In genomic region chr15:93570881-93571495, GRCm38 (mm10) we compare ENCODE assay signal across 21 mouse cellular contexts. TPM values are rescaled to one million over a fixed set of nuclear protein-coding genes. Genes with fewer than 3 reads are reported as not detected.
DNase-seq lines count a peak whose midpoint lies in the region; ATAC-seq and TF ChIP-seq lines count a peak whose summit lies in the region.
"Had no signal": no experiment of that assay in that cellular context is flagged by ENCODE, and none has a peak within 500 bp of the region (broad histone marks: within the 10 kb centered on the region; RNA-seq: fewer than 3 reads in every experiment).

No protein-coding gene starts in this region.

- H3K9me3 ChIP-seq in kidney, embryonic 14.5 days (ENCODE audit: control insufficient read depth, low read length), result no peaks in the 10 kb centered on the region
- H3K9me3 ChIP-seq in limb, embryonic 12.5 days, result no peaks in the 10 kb centered on the region
- no peaks in the 10 kb centered on the region for H3K9me3 ChIP-seq in limb, embryonic 10.5 days (replicated peaks)
- H3K9me3 ChIP-seq in intestine, embryonic 16.5 days (ENCODE audit: control insufficient read depth, low read length), result no peaks in the 10 kb centered on the region
- H3K9me3 ChIP-seq: heart, embryonic 10.5 days; hindbrain, embryonic 12.5 days had no signal

- DNase-seq in kidney, adult 8-10 months, result peak; percentile 26 to 34
- no peak for DNase-seq in limb, embryonic 10.5 days (ENCODE audit: low spot score)
- peak; percentile 30 for DNase-seq in brain, embryonic 14.5 days (ENCODE audit: low read depth)
- no peak for DNase-seq in gastrocnemius, adult 8-10 months (ENCODE audit: low spot score in 2 of 2)
- DNase-seq: cerebellum, adult 18-20 months; cerebellum, adult 9-11 months; cerebellum, postnatal 36 days; gastrocnemius, adult 2 months; gastrocnemius, postnatal 36 days; heart, adult 18-20 months; heart, postnatal 10 days; heart, postnatal 4 days had no signal

- no peak overlapping the region for H3K4me3 ChIP-seq in kidney, embryonic 14.5 days (ENCODE audit: low read length)
- H3K4me3 ChIP-seq in limb, embryonic 12.5 days (replicated peaks), result no peak overlapping the region
- H3K4me3 ChIP-seq in limb, embryonic 10.5 days, result no peak overlapping the region
- H3K4me3 ChIP-seq in intestine, embryonic 16.5 days (ENCODE audit: low read length), result no peak overlapping the region
- H3K4me3 ChIP-seq: gastrocnemius, adult 2 months; heart, embryonic 10.5 days; hindbrain, embryonic 12.5 days had no signal

- H3K27me3 ChIP-seq in kidney, embryonic 14.5 days (ENCODE audit: control insufficient read depth, insufficient read depth, low read length), result no peaks in the 10 kb centered on the region
- H3K27me3 ChIP-seq in limb, embryonic 12.5 days, result no peaks in the 10 kb centered on the region
- no peaks in the 10 kb centered on the region for H3K27me3 ChIP-seq in limb, embryonic 10.5 days (ENCODE audit: low read depth, poor library complexity, severe bottlenecking)
- H3K27me3 ChIP-seq in intestine, embryonic 16.5 days (replicated peaks; ENCODE audit: control insufficient read depth, insufficient read depth, low read length), result no peaks in the 10 kb centered on the region
- H3K27me3 ChIP-seq: hindbrain, embryonic 12.5 days had no signal

- H3K27ac ChIP-seq in kidney, embryonic 14.5 days (ENCODE audit: low read depth, low read length), result no peak overlapping the region
- 0 out of 2 replicates have a peak overlapping the region, but pooled peaks have one; percentile 35 for H3K27ac ChIP-seq in limb, embryonic 12.5 days
- no peak overlapping the region for H3K27ac ChIP-seq in limb, embryonic 10.5 days
- H3K27ac ChIP-seq in intestine, embryonic 16.5 days (ENCODE audit: low read length), result no peak overlapping the region
- H3K27ac ChIP-seq: gastrocnemius, adult 2 months; heart, embryonic 10.5 days; hindbrain, embryonic 12.5 days had no signal

- ATAC-seq in kidney, embryonic 14.5 days (ENCODE audit: low FRiP score, low TSS enrichment), result no peak
- no peak for ATAC-seq in limb, embryonic 12.5 days (ENCODE audit: insufficient number of reproducible peaks, insufficient read depth, low FRiP score, low TSS enrichment, low read depth)
- ATAC-seq in intestine, embryonic 16.5 days, result 0 out of 2 replicates have a peak, but pooled peaks have one; percentile 19
- ATAC-seq in granulocyte monocyte progenitor cell, adult 5-6 weeks (replicated peaks; ENCODE audit: poor library complexity, severe bottlenecking), result no peak
- ATAC-seq: forebrain, embryonic 14.5 days; hindbrain, embryonic 16.5 days had no signal

- H3K36me3 ChIP-seq in kidney, embryonic 14.5 days (ENCODE audit: control insufficient read depth, insufficient read depth, low read length), result no peaks in the 10 kb centered on the region; the same call in 1 of the 2 replicates
- peaks cover 15% of the 10 kb centered on the region; the same call in 1 of the 2 replicates for H3K36me3 ChIP-seq in limb, embryonic 12.5 days
- H3K36me3 ChIP-seq in limb, embryonic 10.5 days, result peaks cover 27% of the 10 kb centered on the region
- no peaks in the 10 kb centered on the region for H3K36me3 ChIP-seq in intestine, embryonic 16.5 days (ENCODE audit: control insufficient read depth, insufficient read depth, low read length)
- H3K36me3 ChIP-seq: G1E; hindbrain, embryonic 12.5 days had no signal

- peaks cover 16% of the 10 kb centered on the region; the same call in 1 of the 2 replicates for H3K4me1 ChIP-seq in kidney, embryonic 14.5 days (ENCODE audit: control insufficient read depth, insufficient read depth, low read length)
- peaks cover 46% of the 10 kb centered on the region for H3K4me1 ChIP-seq in limb, embryonic 12.5 days (replicated peaks)
- H3K4me1 ChIP-seq in limb, embryonic 10.5 days, result peaks cover 59% of the 10 kb centered on the region
- H3K4me1 ChIP-seq in intestine, embryonic 16.5 days (ENCODE audit: control insufficient read depth, insufficient read depth, low read length), result peaks cover 4% of the 10 kb centered on the region

- H3K4me2 ChIP-seq in kidney, embryonic 14.5 days (replicated peaks; ENCODE audit: low read depth, low read length), result no peak overlapping the region
- H3K4me2 ChIP-seq in limb, embryonic 12.5 days, result no peak overlapping the region
- no peak overlapping the region for H3K4me2 ChIP-seq in intestine, embryonic 16.5 days (ENCODE audit: low read depth, low read length)
- H3K4me2 ChIP-seq: hindbrain, embryonic 12.5 days had no signal

- H3K9ac ChIP-seq in kidney, embryonic 14.5 days (ENCODE audit: low read depth, low read length), result no peak overlapping the region
- no peak overlapping the region for H3K9ac ChIP-seq in limb, embryonic 12.5 days (replicated peaks)
- no peak overlapping the region for H3K9ac ChIP-seq in intestine, embryonic 16.5 days (ENCODE audit: low read depth, low read length)
- H3K9ac ChIP-seq: hindbrain, embryonic 12.5 days had no signal

- 43% methylated on average over 11 of the region's 11 CpGs for WGBS in kidney, embryonic 14.5 days
- WGBS in limb, embryonic 12.5 days, result 57% methylated on average over 11 of the region's 11 CpGs
- WGBS in limb, embryonic 10.5 days, result 58% methylated on average over 11 of the region's 11 CpGs
- 63% methylated on average over 11 of the region's 11 CpGs for WGBS in intestine, embryonic 16.5 days

- no peak for TF ChIP-seq CTCF in brain, embryonic 14.5 days (IDR thresholded peaks at IDR 0.05; ENCODE audit: borderline replicate concordance, extremely low read depth, insufficient read depth, insufficient read length)

- TF ChIP-seq POLR2A in brain, embryonic 14.5 days (IDR thresholded peaks at IDR 0.05; ENCODE audit: borderline replicate concordance, extremely low read depth, insufficient read depth, insufficient read length, poor library complexity, severe bottlenecking), result no peak

RNA-seq across cellular contexts. Expression of gene Prickle1, which starts 24.7 kb away (rescaled TPM):
- polyA plus RNA-seq in kidney, embryonic 14.5 days (2014; fragmentation: Nextera tagmentation; extraction: Ambion mirVana), result 12.6 and 27.7 TPM in 2 replicates
- 56.5 and 61.5 TPM in 2 replicates for polyA plus RNA-seq in limb, embryonic 12.5 days (2016; fragmentation: Nextera tagmentation; extraction: Ambion mirVana)
- polyA plus RNA-seq in limb, embryonic 10.5 days (2016; fragmentation: Nextera tagmentation; extraction: Ambion mirVana), result 20.4 and 25.7 TPM in 2 replicates
- polyA plus RNA-seq in brain, embryonic 14.5 days (2012; rRNA removed), result 6.1 and 10.4 TPM in 2 replicates
- 18.1 TPM in 2 replicates for polyA plus RNA-seq in intestine, embryonic 16.5 days (2015; fragmentation: Nextera tagmentation; extraction: Ambion mirVana)
- 1 to 10 TPM; 2.6 to 4.0 (median 3.5) TPM for total RNA-seq in gastrocnemius, adult 8-10 months (2022)
- total RNA-seq in granulocyte monocyte progenitor cell, adult 5-6 weeks (2014; fragmentation: Nextera tagmentation), result 1.8 and 1.9 TPM in 2 replicates
- total RNA-seq in granulocyte monocyte progenitor cell, adult 5-6 weeks (2017), result 1.9 and 2.1 TPM in 2 replicates
- polyA plus RNA-seq: G1E had no signal

Comparison
In these comparisons a context has a peak if more than half of its experiments do, and no peak if none do; other contexts are left out.
1. DNase-seq: peak in kidney, adult 8-10 months (2 of 2) and brain, embryonic 14.5 days (single experiment); none in limb, embryonic 10.5 days (single experiment) and gastrocnemius, adult 8-10 months (0 of 2).